ENCODE assay signal across 8 mouse cellular contexts in genomic region chr10:80798150-80799006, GRCm38 (mm10). TPM values are rescaled to one million over a fixed set of nuclear protein-coding genes. Genes with fewer than 3 reads are reported as not detected.
A peak's percentile ranks its signal among the peaks of the same experiment; 100 is the strongest.
DNase-seq lines count a peak whose midpoint lies in the region; ATAC-seq and TF ChIP-seq lines count a peak whose summit lies in the region.

Gene Sf3a2, plus strand, starts transcription at chr10:80798198.
Gene Plekhj1, minus strand, starts transcription at chr10:80798626.

- peak within 1 kb of the TSS; percentile 99 for H3K4me3 ChIP-seq in cortical plate, adult 2 months (ENCODE audit: insufficient read depth, low read length)
- peak within 1 kb of the TSS; percentile 100 for H3K4me3 ChIP-seq in megakaryocyte, embryonic 14.5 days (replicated peaks)

- TF ChIP-seq POLR2A in cortical plate, adult 2 months (IDR thresholded peaks at IDR 0.05; ENCODE audit: extremely low read depth, insufficient read depth, low read length), result peak; percentile 89

- DNase-seq in gastrocnemius, adult 8-10 months (ENCODE audit: low spot score in 2 of 2), result peak; percentile 90 to 93
- peak; percentile 81 for DNase-seq in hindlimb bud, embryonic 11.5 days (ENCODE audit: extremely low spot score, low read depth, low spot score)
- peak; percentile 94 to 97 for DNase-seq in left cerebral cortex, adult 8-10 months (ENCODE audit: low spot score in 2 of 2)
- DNase-seq in right cerebral cortex, postnatal 10 days (ENCODE audit: low spot score in 2 of 2), result peak; percentile 97
- peak; percentile 95 for DNase-seq in urinary bladder, postnatal 25 days (ENCODE audit: low spot score)

- H3K9me3 ChIP-seq in megakaryocyte, embryonic 14.5 days, result no peaks in the 10 kb centered on the region

- ATAC-seq in activated CD4-positive, CD25-positive, alpha-beta regulatory T cell, adult 4 months, result peak; percentile 91

- H3K4me1 ChIP-seq in cortical plate, adult 2 months (ENCODE audit: control insufficient read depth, insufficient read depth, low read length), result peaks cover 9% of the 10 kb centered on the region; the same call in 1 of the 2 replicates
- H3K4me1 ChIP-seq in megakaryocyte, embryonic 14.5 days, result peaks cover 61% of the 10 kb centered on the region

- no peaks in the 10 kb centered on the region for H3K27me3 ChIP-seq in megakaryocyte, embryonic 14.5 days (replicated peaks)

- TF ChIP-seq CTCF in cortical plate, adult 2 months (IDR thresholded peaks at IDR 0.05; ENCODE audit: extremely low read depth, insufficient read depth, low read length), result no peak

- H3K36me3 ChIP-seq in megakaryocyte, embryonic 14.5 days (replicated peaks; ENCODE audit: low read length), result peaks cover 71% of the 10 kb centered on the region

- peak within 1 kb of the TSS; percentile 95 for H3K27ac ChIP-seq in cortical plate, adult 2 months (ENCODE audit: insufficient read depth, low read length)

RNA-seq across cellular contexts. Expression of gene Sf3a2, which starts in this region (rescaled TPM):
- polyA plus RNA-seq in activated CD4-positive, CD25-positive, alpha-beta regulatory T cell, adult 4 months (2017; shearing (Covaris generic)), result 10 to 100 TPM; 18.9 to 19.9 TPM
- polyA plus RNA-seq in cortical plate, adult 2 months (2012; rRNA removed), result 38.9 and 46.1 TPM in 2 replicates
- total RNA-seq in gastrocnemius, adult 8-10 months (2022), result 10 to 100 TPM; 26.0 to 33.2 (median 29.9) TPM
- 10 to 100 TPM; 35.5 to 53.7 (median 46.1) TPM for total RNA-seq in left cerebral cortex, adult 8-10 months (2022)
- polyA plus RNA-seq in megakaryocyte, embryonic 14.5 days (2012; ENCODE audit: insufficient read depth, low replicate concordance), result 413 and 1,110 TPM in 2 replicates

RNA-seq across cellular contexts. Expression of gene Plekhj1, which starts in this region (rescaled TPM):
- 100 to 1,000 TPM; 121 to 156 TPM for polyA plus RNA-seq in activated CD4-positive, CD25-positive, alpha-beta regulatory T cell, adult 4 months (2017; shearing (Covaris generic))
- 59.5 and 62.6 TPM in 2 replicates for polyA plus RNA-seq in cortical plate, adult 2 months (2012; rRNA removed)
- 10 to 100 TPM; 24.2 to 34.4 (median 32.0) TPM for total RNA-seq in gastrocnemius, adult 8-10 months (2022)
- total RNA-seq in left cerebral cortex, adult 8-10 months (2022), result 10 to 100 TPM; 61.3 to 74.5 (median 66.4) TPM
- polyA plus RNA-seq in megakaryocyte, embryonic 14.5 days (2012; ENCODE audit: insufficient read depth, low replicate concordance), result 184 and 251 TPM in 2 replicates

Comparison
In these comparisons a context has a peak if more than half of its experiments do, and no peak if none do; other contexts are left out.
1. Peak in every context shown above with its lines: DNase-seq, ATAC-seq, H3K4me3 ChIP-seq and H3K27ac ChIP-seq.